Mouse (Mus musculus) olfactory bulb, adult 2 months (tissue): ENCODE results near the gene Zmat3.

Source experiments
- CTCF ChIP-seq: fragments of 200-500 bp; IDR thresholded peaks from 2 replicates; pipeline ENCODE4 v1.5.1; 2012; ENCODE audit warnings: low read depth, mild to moderate bottlenecking, low read length, moderate library complexity; ENCODE audit not compliant: insufficient read depth
- POLR2A ChIP-seq: fragments of 200-500 bp; IDR thresholded peaks from 2 replicates; pipeline ENCODE4 v1.6.1; 2012; ENCODE audit warnings: mild to moderate bottlenecking, low read depth, low read length, moderate library complexity; ENCODE audit not compliant: insufficient read depth

DNA sequence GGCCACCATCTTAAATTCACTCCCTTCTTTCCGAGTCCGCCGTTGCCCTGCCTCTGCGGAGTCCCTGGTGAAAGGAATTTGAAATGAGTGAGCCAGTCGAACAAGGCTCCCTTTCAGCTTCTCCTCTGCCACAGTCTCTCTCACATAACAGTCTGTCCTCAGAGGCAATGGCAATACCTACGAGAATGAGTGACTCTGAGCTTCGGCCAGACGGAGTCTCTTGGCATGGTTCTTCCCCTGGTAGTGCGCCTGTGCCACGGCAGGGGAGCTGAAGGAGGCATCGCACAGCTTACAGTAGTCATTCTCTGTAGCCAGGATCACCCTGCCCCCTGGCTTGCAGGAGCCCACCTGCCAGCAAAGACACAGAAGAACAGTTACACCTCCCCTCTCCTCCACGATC is 22.4 kb downstream of the Zmat3 start:
- TF ChIP-seq CTCF (no peak), POLR2A (no peak)
